Mouse (Mus musculus) thymus, postnatal 10 days (tissue): Measurements from ENCODE around the gene Synj2.

Experiments used
- DNase-seq, 2 experiments: peaks; one replicate each; pipeline ENCODE4 v3.0.0; 2021; ENCODE audit warnings: low spot score in 2 of 2

Synj2 gene

DNA sequence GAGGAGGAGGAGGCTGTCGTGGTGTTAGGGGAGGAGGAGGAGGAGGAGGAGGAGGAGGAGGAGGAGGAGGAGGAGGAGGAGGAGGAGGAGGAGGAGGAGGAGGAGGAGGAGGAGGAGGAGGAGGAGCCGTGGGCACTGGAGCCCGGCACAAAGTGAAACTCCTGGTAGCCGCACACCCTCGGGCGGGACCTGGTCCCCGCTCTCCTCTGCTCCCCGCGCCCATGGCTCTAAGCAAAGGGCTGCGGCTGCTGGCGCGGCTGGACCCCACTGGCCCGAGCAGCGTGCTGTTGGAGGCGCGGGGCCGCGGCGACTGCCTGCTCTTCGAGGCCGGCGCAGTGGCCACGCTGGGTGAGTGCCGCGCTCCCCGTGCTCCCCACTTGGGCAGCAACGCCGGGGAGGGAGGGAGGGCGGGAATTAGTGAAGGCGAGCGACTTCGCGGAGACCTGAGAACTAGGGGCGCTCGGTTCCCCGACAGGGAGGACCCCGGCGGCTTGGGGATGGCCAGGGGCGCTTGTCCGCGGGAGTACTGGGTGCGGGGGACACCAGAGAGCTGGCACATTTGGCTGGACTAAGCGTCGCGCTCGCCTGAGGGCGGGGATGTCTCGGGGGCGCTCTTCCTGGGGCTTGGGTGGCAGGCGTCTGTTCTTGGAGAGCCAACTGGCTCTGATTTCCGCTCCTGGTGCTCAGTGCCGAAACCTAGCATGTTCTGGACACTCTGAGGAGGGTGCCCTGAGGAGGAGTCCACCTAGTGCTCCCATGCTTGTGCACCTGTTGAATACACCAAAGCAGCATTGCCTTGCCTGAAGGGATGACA lies at the start of gene Synj2:
Synj2 (plus strand) TSS at position 51 of the 814 bp plus-strand sequence.
- DNase-seq: peak; percentile 16 to 34

DNA sequence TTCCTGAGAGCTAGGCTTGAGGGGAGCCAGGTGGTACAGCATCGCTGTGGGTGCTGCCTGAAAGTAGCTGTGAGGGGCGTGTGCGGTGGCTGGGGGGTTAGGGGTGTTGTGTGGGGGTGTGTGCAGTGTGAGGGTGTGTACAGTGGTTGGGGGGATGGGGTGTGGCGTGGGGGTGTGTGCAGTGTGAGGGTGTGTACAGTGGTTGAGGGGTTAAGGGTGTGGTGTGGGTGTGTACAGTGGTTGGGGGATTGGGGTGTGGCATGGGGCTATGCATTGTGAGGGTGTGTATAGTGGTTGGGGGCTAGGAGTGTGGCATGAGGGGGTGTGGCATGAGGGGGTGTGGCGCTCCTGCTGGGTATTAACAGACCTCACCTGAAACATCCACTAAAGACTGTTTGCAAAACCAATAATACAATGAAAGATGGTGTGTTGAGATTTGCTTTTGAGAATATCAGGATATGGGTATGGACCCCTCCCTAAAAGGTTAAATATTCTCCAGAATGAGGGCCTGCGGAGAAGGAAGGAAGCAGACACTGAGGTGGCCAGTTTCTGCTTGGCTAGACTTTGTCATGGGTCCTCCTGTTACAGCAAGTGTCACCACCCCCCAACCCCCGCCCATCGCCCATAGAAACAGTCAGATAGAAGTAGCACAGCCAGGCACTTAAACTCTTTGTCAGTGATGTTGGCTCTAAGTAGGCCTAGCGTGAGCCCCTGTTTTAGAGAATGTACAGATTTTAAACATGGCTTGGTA lies 49.0 kb upstream of the Synj2 start:
- no peak for DNase-seq

DNA sequence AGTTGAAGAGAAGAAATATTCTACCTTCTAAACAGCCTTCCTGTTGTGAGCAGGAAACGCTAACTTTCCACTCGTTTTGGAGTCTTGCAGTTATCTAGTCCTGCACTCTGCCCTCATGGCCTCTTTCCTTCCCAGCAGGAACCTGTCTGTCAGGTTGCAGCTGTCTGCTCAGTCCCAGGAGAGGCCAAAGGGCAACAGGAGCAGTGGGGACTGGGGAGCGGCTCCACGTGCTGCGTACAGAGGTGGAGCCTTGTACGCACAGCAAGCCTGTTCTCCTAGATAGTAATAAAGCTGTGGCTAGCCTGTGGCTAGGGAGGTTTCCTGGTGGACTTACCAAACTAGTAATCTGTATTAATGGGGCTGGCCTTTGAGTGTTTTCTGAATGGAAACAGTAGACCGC lies 48.0 kb upstream of the Synj2 start:
- DNase-seq: no peak

DNA sequence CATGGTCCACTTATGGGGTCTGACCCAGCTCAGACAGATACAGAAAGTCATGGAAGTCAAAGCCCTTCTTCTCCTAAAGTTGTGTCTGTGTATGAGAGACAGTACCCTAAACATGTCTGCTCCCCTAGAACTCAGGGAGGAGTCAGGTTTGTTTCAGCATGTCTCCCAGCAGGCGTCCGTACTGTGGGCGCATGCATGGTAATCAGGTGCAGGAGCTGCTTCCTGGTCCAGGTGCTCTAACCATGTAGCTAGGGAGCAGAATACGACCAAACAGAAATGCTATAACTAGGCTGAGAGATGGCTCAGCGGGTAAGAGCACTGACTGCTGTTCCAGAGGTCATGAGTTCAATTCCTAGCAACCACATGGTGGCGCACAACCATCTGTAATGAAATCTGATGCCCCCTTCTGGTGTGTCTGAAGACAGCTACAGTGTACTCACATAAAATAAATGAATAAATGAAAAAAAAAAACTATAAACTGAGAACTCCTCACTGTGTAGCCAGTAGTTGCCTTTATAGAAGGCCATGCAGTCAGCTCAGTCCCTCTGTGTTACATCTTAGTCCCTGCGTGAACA lies 47.4 kb upstream of the Synj2 start:
- DNase-seq: no peak

DNA sequence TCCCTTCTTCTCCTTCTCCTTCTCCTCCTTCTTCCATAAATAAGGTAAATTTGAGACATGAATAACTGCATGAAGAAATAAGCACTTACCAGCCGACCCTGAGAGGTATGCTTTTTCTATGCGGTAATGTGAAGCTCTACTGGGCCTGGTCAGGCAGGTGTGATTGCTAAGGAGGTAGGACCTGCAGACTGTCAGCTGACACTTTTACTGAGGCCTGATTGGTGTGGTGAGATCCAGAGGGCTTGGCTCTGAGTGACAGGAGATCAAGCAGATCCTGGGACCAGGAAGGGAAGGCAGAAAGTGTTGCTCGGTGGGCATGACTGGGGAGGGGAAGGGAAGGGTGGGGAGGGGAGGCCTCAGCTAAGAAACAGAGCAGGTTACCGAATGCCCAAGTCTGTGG lies 45.0 kb upstream of the Synj2 start:
- no peak for DNase-seq

DNA sequence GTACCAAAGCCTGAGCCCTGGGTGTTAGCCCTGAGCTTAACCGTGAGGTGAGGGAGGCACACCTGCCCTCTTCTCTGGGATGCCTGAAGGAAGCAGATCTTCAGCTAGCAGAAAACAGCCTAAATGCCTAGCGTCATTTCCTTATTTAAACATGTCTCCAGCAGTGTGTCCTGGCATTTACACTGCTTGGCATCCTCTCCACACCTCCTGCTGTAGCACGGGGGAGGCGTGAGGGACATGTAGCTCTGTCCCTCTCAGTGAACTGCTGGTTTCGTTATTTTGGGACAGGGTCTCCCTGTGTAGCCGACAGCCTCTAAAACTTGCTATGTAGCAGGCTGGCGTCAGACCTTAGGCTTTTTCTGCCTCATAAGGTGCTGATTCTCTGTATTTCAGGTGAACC lies 44.5 kb upstream of the Synj2 start:
- no peak for DNase-seq

DNA sequence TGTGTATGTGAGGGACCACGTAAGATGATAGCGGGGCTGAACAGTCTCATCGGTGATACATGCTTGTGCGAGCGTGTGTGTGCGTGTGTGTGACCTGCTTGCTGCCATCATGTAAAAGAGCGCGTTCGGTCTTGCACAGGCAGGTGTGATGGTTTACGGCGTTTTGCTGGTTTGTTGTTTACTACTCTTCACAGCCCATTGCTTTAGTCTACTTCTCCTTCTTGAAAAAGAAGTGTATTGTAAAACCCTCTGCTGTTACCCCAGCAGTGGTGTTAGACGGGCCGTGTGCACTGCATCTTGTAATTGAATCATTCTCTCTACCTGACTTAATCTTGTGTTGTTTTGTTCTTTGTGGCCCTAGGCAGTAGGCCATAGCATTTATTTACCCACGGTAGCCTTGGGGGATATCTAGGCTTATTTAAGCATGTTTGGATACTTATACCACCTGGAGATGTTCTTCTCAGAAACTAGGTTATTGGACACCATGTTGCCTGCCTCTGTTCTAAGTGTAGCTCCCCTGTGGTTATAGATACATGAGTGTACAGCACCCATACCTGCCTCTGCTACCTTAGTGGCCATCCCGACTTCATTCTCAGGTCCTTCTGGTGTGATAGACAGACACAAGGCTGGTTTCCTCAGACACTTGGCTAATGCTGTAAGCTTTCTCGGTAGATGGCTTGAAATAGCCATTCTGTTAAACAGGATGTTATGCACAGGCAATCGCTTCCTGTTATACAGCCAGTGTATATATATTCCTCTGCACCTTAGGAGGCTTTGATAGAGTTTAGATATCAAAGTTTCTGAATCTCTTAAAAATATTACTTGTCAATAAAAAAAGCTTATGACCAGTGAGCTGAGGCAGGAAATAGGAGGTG lies 43.5 kb upstream of the Synj2 start:
- DNase-seq: no peak

DNA sequence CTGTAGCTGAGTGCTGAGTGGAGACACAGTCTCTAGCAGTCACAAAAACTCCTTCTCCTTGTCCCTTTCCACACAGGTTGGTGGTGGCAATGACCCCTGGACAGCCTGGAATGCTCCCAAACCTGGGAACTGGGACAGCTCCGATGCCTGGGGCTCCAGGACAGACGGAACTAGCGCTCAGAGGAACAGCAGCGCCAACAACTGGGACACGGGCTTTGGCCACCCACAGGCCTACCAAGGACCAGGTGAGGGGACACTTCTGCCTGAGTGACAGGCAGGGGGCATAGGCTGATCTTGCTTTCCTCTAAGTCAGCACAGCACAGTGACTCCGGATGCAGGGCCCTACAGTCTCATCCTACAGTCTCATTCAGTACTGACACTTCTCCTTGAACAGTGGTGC lies 41.8 kb upstream of the Synj2 start:
- no peak for DNase-seq

DNA sequence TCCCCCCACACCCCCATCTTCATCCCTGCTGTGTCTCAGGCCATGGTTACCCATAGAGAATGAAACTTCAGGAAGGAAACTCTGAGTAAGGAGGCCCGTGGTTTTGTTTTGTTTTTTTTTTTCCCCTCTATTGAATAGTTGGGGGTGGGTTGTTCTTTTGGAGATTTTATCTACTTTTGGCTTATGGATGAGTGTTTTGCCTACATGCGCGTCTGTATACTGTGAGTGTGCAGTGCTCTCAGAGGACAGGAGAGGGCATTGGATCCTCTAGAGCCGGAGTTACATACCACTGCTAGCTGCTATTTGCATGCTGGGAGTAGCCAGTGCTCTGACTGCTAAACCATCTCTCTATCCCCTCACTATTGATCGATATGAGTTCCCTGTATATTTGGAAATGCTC lies 39.7 kb upstream of the Synj2 start:
- no peak for DNase-seq

DNA sequence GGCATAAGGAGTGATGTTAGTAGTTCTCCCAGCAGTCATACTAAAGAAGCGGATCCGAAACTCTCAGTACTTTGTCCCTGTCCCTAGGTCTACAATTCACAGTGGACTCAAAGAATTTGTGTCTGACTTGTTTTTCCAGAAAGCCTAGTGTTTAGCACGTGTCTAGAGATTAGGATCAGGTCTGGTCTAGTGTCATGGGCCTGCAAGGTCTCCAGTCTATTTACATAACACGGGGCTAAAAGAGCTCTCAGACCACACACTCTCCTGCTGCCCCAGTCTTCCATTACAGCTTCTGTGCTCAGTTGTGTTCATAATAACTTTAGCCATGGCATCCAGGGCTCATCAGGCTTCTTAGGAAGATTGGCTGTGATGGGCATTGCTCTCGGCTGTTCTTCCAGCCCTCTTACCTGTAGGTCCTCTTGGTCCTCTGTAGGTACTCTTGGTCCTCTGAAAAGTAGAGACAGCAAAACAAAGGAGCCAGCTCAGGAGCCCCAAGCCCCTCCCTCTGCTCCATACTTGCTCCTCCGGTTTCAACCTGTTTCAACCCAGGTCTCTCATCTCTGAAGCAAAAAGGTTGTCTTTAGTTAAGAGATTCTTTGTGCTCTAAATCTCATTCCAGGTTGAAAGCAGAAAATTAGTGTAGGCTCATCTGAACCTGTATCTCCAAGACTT lies 37.3 kb upstream of the Synj2 start:
- DNase-seq: no peak

DNA sequence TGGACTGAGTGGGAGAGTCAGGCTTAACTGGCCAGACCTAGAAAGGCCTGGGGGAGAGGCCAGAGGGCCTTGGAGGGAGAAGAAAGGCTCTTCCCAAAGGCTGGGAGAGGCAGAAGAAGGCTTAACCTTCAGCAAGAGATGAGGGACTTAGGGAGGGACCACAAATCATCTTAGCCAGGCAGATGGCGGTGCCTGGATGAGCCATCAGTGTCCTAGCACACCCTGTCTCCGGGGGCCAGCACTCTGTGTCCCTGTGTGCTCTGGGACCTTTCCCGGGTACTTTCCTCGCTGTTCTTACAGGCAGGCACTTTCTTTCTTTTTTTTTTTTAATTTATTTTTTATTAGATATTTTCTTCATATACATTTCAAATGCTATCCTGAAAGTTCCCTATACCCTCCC lies 31.4 kb upstream of the Synj2 start:
- DNase-seq: no peak

DNA sequence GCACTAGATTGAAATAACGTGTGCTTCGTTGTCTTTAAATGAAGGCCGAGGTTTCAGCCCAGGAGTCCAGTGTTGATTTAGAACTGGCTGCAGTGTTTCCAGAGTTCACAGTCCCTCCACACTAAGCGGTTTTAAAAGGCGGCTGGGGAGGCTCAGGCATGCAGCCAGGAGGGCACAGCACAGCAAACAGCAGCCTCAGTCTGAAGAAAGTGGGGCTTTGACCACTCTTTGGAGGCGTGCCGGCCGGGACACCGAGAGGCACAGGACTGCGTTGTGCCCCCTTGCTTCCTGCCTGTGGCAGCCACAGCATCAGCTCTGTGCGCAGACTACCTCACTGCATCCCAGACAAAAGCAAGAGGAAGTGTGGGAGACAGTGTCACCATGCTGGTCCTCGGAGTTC lies 29.5 kb upstream of the Synj2 start:
- DNase-seq: no peak

DNA sequence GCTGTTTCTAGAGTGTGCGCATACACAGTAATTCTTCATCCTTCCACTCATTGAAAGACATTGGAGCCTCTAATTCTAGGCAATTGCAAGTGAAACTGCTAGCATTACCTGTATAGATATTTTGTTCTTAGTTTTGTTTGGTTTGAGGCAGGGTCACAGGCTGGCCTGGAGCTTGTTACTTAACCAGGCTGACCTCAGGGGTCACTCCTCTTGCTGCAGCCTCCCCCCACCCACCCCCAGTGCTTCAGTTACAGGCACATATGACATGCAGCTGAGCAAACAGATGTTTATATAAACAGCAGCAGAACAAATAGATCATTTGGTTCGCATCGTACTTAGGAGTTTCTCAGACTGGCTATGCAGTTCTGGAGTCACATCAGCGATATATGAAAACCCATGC lies 28.3 kb upstream of the Synj2 start:
- no peak for DNase-seq

DNA sequence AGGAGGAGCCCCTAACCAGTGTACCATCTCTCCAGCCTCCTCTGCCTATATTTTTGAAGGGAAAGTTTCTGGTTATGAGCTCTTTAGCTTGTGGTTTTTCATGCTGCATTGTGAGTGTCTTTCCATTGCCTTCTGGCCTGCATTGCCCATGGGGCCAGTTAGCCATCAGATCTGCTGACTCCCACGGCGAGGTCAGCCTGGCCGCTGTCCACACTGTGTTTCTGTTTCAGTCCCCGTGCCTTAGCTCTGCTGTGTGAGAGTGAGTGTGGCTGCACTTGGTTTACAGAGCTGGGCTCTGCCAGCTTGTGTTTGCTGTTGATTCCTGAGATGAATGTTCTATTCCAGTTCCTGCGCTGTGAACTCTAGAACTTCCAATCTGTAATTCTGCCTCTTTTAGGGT lies 26.9 kb upstream of the Synj2 start:
- no peak for DNase-seq

DNA sequence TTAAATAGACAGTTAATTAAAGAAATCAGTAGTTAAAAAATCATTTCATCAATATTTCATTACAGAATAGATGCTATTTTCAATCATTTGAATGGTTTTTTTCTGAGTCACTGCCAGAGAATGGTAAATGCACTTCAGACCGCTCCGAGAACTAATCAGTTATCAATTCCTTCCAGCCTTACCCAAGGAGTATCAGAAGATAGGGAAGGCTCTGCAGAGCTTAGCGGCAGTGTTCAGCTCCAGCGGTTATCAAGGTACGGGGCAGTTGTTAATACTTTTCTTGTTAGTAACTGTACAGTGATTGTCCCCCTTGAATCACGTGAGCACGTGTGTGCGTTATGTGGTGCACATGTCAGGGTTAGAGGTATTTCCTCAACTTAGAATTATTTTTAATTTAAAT lies 19.1 kb upstream of the Synj2 start:
- DNase-seq: no peak

DNA sequence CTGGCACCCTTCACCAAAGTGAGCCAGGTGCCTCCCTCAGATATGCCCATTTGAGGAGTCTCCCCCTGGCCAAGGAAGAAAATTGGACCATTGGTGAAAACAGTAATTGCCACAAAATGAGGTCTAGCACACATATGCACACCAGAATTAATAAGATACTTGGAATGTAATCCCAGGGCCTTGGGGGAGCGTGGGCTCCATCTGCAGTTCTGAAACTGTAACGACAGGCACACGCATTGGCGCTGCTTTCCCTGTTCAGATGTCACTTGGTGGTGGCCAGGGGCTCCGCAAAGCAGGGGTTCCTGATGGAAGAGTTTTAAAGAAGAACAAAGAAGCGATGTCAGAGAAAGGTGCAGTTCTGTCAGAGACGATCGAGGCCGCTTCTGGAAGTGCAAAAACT lies 17.8 kb upstream of the Synj2 start:
- no peak for DNase-seq

DNA sequence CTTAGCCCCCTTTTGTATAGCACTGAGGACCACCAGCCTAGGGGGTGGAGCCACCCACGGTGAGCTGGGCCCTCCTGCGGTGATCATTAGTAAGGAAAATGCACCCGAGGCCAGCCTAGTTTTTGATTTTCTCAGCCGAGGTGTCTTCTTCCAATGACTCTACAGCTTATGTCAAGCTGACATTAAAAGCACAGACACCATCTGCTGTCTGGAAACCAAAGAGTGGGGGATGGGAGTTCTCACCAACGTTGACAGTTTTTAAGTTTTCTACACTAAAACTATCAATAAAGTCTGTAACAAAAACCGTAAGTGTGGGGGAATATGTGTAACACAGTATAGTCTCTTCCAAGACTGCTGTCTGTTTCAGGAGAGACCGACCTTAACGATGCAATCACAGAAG lies 16.8 kb upstream of the Synj2 start:
- DNase-seq: no peak

DNA sequence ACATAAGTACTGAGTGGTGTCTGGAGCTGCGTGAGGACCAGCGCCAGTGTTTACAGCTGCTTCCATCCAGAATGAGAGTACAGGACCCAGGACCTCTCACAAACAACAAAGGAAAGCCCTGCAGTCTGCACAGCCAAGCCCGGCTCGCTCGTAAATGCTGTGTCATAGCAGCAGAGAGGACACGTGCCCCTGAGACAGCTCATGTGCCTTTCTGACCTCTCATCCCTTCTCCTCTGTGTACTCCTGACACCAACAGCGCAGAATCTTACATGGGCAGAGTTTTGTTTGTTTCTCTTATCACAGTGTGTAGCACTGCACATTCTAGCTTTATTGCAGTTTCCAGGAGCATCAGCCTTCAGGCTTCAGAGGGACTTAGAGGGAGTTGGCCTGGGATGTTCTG lies 14.4 kb upstream of the Synj2 start:
- no peak for DNase-seq

DNA sequence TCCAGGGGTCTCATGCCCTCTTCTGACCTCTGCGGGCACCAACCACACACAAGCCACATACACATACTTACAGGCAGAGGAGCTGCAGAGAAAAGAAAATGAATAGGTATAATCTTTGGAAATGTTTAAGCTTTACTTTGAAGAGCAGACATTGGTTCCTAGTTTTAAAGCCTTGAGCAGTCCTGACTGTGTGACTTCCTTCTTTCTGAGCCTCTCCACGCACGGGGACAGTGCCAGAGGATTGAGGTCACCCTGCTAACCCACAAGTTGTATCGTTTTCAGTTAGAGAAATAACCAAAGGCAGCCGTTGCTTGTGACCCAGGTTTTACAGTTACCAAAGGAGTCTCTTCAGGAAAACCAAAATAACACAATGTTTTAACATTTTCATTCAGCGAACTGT lies 12.0 kb upstream of the Synj2 start:
- no peak for DNase-seq

DNA sequence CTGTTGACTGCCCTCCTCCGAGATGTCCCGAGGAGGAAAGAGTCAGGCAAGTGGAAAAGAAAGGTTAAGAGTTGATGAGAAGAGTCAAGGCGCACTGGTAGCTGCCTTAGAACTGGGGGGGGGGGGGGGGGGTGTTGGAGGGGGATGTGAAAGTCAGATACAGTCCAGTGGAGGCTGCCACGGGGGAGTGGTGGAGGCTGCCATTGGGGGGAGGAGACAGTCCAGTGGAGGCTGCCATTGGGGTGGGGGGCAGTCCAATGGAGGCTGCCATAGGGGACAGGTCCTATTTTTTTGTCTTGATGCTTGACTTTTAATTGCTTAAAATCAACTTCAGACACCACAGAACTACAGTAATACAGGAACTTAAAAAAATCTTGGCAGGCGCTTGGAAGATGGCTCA lies 8.9 kb upstream of the Synj2 start:
- DNase-seq: no peak

DNA sequence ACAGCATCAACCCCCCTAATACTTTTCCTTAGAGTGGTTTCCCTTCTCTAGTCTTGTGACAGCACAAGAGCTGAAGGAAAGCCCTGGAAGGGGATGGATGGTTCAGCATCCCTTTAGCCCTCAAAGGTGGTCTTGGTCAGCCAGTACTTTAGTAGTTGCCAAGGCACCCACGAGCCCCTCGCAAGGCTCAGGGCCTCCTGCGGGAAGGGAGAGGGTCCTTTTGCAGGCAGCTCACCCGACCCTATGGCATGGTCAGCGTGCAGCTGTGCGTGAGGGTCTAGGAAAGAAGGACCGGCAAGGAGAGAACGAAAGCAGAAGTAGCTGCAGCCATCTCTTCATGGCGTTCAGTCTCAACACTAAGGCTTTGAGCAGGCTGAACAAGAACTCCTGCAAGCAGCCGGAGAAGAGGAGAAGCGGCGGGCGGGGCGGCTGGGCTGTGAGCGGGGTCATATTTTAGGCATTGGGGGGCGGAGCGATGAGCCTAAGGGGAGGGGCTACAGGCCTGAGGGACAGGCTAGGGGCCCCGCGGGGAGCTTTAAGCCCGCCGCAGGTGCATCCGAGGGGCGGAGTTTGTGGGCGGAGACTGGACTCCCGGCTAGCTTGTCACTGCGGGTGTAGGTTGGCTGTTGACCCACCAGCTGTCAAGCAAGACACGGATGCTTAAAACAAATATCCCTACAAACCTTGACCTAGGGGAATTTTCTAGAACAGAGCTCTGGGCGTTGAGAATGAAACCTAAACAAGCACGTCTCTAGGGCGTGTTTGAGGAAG lies 6.3 kb upstream of the Synj2 start:
- peak; percentile 80 for DNase-seq
